Mouse (Mus musculus): ENCODE results near the gene Cygb. TPM values are rescaled to one million over a fixed set of nuclear protein-coding genes. Genes with fewer than 3 reads are reported as not detected.
"Not testable (repeated sequence)": the region's sequence is repeated elsewhere in the genome, so short reads cannot be mapped to it uniquely, and the experiment has no call there.

The Cygb gene
- polyA plus RNA-seq, 1 experiment from 2014 or later: 7.2 TPM

DNA sequence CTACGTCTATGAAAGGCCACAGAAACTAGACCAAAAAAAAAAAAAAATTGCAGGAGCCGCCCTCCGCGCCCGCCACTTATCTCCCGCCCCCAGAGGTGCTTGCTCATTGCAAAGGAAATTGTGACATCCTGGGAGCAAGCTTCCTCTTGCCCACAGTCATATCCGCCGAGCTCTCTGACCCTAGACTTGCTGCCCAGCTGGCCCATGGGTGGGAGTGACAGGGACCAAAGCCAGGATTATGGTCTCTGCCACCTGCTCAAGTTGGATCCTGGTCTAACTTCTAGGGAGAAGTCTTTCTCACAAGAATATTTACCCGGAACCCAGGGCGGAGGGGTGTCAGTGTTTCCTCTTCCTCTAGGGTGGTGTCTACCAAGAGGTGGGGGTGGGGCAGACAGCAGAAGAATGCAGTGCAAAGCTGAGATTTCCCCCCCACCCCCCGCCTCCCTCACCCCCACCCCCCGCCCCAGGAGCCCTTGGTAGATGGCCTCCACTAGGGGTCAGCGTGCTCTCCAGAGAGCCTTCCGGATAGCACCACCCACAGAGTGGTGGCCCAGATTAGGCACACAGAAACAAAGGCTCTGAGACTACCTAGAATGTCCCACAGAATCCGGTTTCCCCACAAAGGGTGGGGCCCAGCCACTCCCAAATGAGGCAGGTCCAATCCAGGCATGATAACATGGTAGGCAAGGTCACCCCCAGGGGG lies 38.2 kb downstream of the Cygb start:
- H3K9me3 ChIP-seq: no peaks in the 10 kb centered on the region
- H3K27me3 ChIP-seq: no peaks in the 10 kb centered on the region
- H3K4me1 ChIP-seq: peaks cover 45% of the 10 kb centered on the region
- no peak for ATAC-seq (ENCODE audit: low FRiP score, low read depth)
- no peak overlapping the region for H3K4me2 ChIP-seq (replicated peaks)
- no peaks in the 10 kb centered on the region for H3K36me3 ChIP-seq
- WGBS: 55% methylated on average over 15 of the region's 15 CpGs
- no peak overlapping the region for H3K4me3 ChIP-seq
- no peak overlapping the region for H3K27ac ChIP-seq
- H3K9ac ChIP-seq: no peak overlapping the region

DNA sequence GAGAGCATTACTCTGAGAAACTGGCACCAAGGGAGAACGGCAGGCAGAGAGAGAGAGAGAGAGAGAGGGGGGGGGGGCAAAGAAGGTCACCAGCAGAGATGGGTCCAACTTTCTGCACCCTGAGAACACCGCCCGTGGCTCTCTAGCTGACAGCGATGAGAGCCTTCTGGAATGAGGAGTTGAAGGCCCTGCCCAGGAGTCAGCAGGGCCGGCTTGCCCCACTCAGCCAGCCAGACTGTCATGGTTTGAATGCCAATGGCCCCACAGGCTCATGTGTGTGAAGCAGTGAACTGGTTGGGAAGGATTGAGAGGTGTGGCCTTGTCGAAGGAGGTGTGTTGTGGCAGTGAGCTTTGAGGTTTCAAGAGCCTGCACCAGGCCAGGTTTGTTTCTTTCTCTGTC lies 40.9 kb downstream of the Cygb start:
- no peaks in the 10 kb centered on the region for H3K9me3 ChIP-seq
- no peak overlapping the region for H3K9ac ChIP-seq
- WGBS: 87% methylated on average over 6 of the region's 6 CpGs
- H3K4me1 ChIP-seq: peaks cover 20% of the 10 kb centered on the region
- H3K36me3 ChIP-seq: no peaks in the 10 kb centered on the region
- ATAC-seq (ENCODE audit: low FRiP score, low read depth): no peak
- no peak overlapping the region for H3K4me2 ChIP-seq (replicated peaks)
- no peak overlapping the region for H3K27ac ChIP-seq
- H3K4me3 ChIP-seq: no peak overlapping the region
- no peaks in the 10 kb centered on the region for H3K27me3 ChIP-seq

- no peak overlapping the region for H3K4me3 ChIP-seq
- peaks cover 13% of the 10 kb centered on the region for H3K4me1 ChIP-seq
- no peak overlapping the region for H3K9ac ChIP-seq
- no peaks in the 10 kb centered on the region for H3K9me3 ChIP-seq
- no peak overlapping the region for H3K27ac ChIP-seq
- 87% methylated on average over 1 of the region's 1 CpGs for WGBS
- no peak overlapping the region for H3K4me2 ChIP-seq (replicated peaks)
- no peaks in the 10 kb centered on the region for H3K27me3 ChIP-seq
- no peaks in the 10 kb centered on the region for H3K36me3 ChIP-seq
- ATAC-seq (ENCODE audit: low FRiP score, low read depth): no peak
Observed at GRCm38 (mm10) chr11:116612554-116612953, 41.6 kb downstream of the Cygb start.

GRCm38 (mm10) chr11:116611883-116612282 lies 42.2 kb downstream of the Cygb start:
- no peak for ATAC-seq (ENCODE audit: low FRiP score, low read depth)

GRCm38 (mm10) chr11:116611168-116611567 lies 42.9 kb downstream of the Cygb start:
- H3K27ac ChIP-seq; H3K36me3 ChIP-seq; H3K9me3 ChIP-seq; ATAC-seq (ENCODE audit: low FRiP score, low read depth); H3K9ac ChIP-seq; H3K4me2 ChIP-seq (replicated peaks); H3K27me3 ChIP-seq; H3K4me3 ChIP-seq: not testable (repeated sequence)
- 94% methylated on average over 8 of the region's 9 CpGs for WGBS
- peaks cover 11% of the 10 kb centered on the region; the same call in 1 of the 2 replicates for H3K4me1 ChIP-seq

More at GRCm38 (mm10) chr11:116611883-116612282, 42.2 kb downstream of the Cygb start:
- WGBS: 81% methylated on average over 9 of the region's 9 CpGs
- Histone ChIP-seq H3K4me2 (replicated peaks) (no peak overlapping the region), H3K36me3 (no peaks in the 10 kb centered on the region), H3K9me3 (no peaks in the 10 kb centered on the region), H3K27me3 (no peaks in the 10 kb centered on the region), H3K4me3 (no peak overlapping the region), H3K4me1 (peaks cover 12% of the 10 kb centered on the region), H3K27ac (no peak overlapping the region), H3K9ac (no peak overlapping the region)

- H3K4me3 ChIP-seq: no peak overlapping the region
Observed at GRCm38 (mm10) chr11:116609965-116610630, 44.0 kb downstream of the Cygb start.

DNA sequence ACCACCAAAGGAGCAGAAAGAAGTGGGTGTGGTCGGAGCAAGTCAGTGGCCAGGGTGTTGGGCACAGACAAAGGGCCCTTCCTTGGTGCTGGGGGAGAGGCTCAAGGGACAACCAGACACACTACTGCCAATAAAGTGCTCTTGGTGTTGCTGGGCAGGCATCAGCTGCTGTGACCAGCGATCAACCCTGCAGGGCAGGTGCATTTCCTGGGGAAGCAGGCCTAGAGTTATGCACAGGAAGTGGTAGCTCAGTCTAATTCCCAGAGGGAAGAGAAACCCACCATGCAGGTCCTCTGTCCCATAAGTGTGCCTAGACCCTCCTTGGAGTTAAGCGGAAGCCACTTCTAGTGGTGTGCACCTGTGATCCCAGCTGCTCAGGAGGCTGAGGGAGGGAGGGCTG lies 46.4 kb downstream of the Cygb start:
- Histone ChIP-seq H3K27me3 (no peaks in the 10 kb centered on the region), H3K4me1 (0 out of 2 replicates have a peak, but pooled peaks cover 12% of the 10 kb centered on the region), H3K9ac (no peak overlapping the region), H3K9me3 (no peaks in the 10 kb centered on the region), H3K36me3 (peaks cover 24% of the 10 kb centered on the region), H3K27ac (no peak overlapping the region), H3K4me2 (replicated peaks) (no peak overlapping the region), H3K4me3 (no peak overlapping the region)
- 94% methylated on average over 3 of the region's 3 CpGs for WGBS
- no peak for ATAC-seq (ENCODE audit: low FRiP score, low read depth)

More at GRCm38 (mm10) chr11:116609965-116610630, 44.0 kb downstream of the Cygb start:
- no peak for ATAC-seq (ENCODE audit: low FRiP score, low read depth)
- H3K4me1 ChIP-seq: 0 out of 2 replicates have a peak, but pooled peaks cover 12% of the 10 kb centered on the region
- H3K9me3 ChIP-seq: no peaks in the 10 kb centered on the region
- H3K4me2 ChIP-seq (replicated peaks): no peak overlapping the region
- H3K9ac ChIP-seq: no peak overlapping the region
- no peaks in the 10 kb centered on the region for H3K27me3 ChIP-seq
- H3K36me3 ChIP-seq: peaks cover 8% of the 10 kb centered on the region
- H3K27ac ChIP-seq: no peak overlapping the region
- 75% methylated on average over 15 of the region's 15 CpGs for WGBS

DNA sequence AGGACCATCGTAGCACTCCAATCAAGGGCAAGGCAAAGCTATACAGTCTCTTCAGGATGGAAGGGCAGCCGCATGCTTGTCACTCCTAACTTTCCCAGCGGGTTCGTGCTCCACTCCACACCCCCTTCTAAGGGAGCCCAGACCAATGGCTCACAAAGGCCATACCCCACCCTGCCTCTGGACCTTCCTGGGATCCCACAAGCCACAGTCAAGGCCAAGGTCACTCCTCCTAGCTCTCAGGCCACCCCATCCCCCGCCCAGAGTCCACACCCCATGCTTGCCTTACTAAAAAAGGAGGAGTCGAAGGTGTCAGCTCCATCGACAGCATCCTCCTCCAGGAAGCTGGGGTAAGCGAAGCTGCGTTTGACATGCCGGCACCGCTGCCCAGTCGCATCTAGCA lies 50.0 kb downstream of the Cygb start:
- H3K27me3 ChIP-seq: no peaks in the 10 kb centered on the region
- ATAC-seq (ENCODE audit: low FRiP score, low read depth): no peak
- H3K27ac ChIP-seq: no peak overlapping the region
- H3K4me1 ChIP-seq: 0 out of 2 replicates have a peak, but pooled peaks cover 12% of the 10 kb centered on the region
- WGBS: 86% methylated on average over 12 of the region's 12 CpGs
- H3K4me2 ChIP-seq (replicated peaks): no peak overlapping the region
- no peak overlapping the region for H3K9ac ChIP-seq
- H3K36me3 ChIP-seq: peaks cover 45% of the 10 kb centered on the region
- H3K4me3 ChIP-seq: no peak overlapping the region
- no peaks in the 10 kb centered on the region for H3K9me3 ChIP-seq

DNA sequence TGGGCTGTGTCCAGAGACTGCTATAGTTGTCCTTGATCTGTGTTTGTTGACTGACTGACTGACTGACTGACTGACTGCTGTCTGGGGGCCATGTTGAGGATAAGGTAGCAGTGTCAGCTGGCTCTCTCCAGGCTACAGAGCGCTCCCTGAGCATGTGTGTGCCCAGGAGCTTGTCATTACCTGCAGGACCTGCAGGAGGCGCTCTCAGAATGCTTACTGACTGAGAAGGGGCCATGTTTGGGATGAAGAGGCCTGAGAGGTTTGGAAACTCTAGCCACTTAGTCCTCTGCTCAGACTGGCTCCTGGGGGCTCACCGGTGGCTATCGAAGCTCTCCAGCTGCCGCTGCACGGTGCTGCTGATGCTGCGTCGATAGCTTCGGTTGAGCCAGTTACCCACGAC lies 50.8 kb downstream of the Cygb start:
- Histone ChIP-seq H3K4me3 (no peak overlapping the region), H3K4me2 (replicated peaks) (no peak overlapping the region), H3K9me3 (no peaks in the 10 kb centered on the region), H3K4me1 (0 out of 2 replicates have a peak, but pooled peaks cover 12% of the 10 kb centered on the region), H3K36me3 (peaks cover 50% of the 10 kb centered on the region), H3K27me3 (no peaks in the 10 kb centered on the region), H3K27ac (no peak overlapping the region), H3K9ac (no peak overlapping the region)
- WGBS: 91% methylated on average over 10 of the region's 10 CpGs
- ATAC-seq (ENCODE audit: low FRiP score, low read depth): no peak

GRCm38 (mm10) chr11:116602043-116602442 lies 52.1 kb downstream of the Cygb start:
- Histone ChIP-seq H3K4me1 (0 out of 2 replicates have a peak, but pooled peaks cover 10% of the 10 kb centered on the region), H3K4me2 (replicated peaks) (no peak overlapping the region), H3K4me3 (no peak overlapping the region), H3K9ac (no peak overlapping the region), H3K36me3 (peaks cover 50% of the 10 kb centered on the region), H3K27me3 (no peaks in the 10 kb centered on the region), H3K27ac (no peak overlapping the region), H3K9me3 (no peaks in the 10 kb centered on the region)
- ATAC-seq (ENCODE audit: low FRiP score, low read depth): no peak
- WGBS: 82% methylated on average over 8 of the region's 8 CpGs

DNA sequence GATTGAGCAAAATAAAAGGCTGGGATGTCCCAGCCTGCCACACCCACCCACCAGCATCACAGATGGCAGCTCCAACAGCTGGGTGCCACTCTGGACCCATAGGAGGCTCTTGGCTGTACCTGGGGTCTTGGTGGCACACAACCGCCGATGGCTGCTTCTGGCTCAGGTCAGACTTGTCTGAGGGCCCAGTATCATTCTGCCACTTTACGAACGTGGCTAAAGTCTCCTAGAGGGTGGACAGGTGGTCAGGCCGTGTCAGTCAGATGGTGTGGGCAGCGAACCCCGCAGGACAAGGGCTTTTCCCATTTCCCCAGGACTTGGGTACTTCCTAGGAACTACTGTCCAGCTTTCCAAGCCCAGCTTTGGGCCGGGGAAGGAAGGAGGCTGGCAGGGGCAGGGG lies 52.9 kb downstream of the Cygb start:
- Histone ChIP-seq H3K9me3 (no peaks in the 10 kb centered on the region), H3K27me3 (no peaks in the 10 kb centered on the region), H3K4me1 (0 out of 2 replicates have a peak, but pooled peaks cover 3% of the 10 kb centered on the region), H3K4me3 (no peak overlapping the region), H3K4me2 (replicated peaks) (no peak overlapping the region), H3K36me3 (peaks cover 50% of the 10 kb centered on the region), H3K27ac (no peak overlapping the region), H3K9ac (no peak overlapping the region)
- WGBS: 92% methylated on average over 8 of the region's 8 CpGs
- no peak for ATAC-seq (ENCODE audit: low FRiP score, low read depth)

- peaks cover 37% of the 10 kb centered on the region for H3K36me3 ChIP-seq
- no peak for ATAC-seq (ENCODE audit: low FRiP score, low read depth)
- no peak overlapping the region for H3K9ac ChIP-seq
- H3K4me3 ChIP-seq: no peak overlapping the region
- no peak overlapping the region for H3K4me2 ChIP-seq (replicated peaks)
- no peaks in the 10 kb centered on the region for H3K27me3 ChIP-seq
- H3K4me1 ChIP-seq: no peaks in the 10 kb centered on the region
- no peaks in the 10 kb centered on the region for H3K9me3 ChIP-seq
- H3K27ac ChIP-seq: no peak overlapping the region
- 94% methylated on average over 15 of the region's 15 CpGs for WGBS
Observed at GRCm38 (mm10) chr11:116599230-116599629, 54.9 kb downstream of the Cygb start.

Measured in limb, embryonic 13.5 days (tissue).